Mouse (Mus musculus): ENCODE measurements around the gene Adamts17. TPM values are rescaled to one million over a fixed set of nuclear protein-coding genes. Genes with fewer than 3 reads are reported as not detected.

Gene Adamts17
- polyA plus RNA-seq (2017; shearing (Covaris generic)), result under 1 TPM in 1 of 2 experiments, not detected in 1; 0.80 TPM

GRCm38 (mm10) chr7:66839463-66840007 is at the start of gene Adamts17:
Adamts17 (plus strand) TSS chr7:66839735.

Other genes with a start within 250 kb of the Adamts17 start
- gene Asb7, start 150.1 kb upstream of the Adamts17 start, polyA plus RNA-seq (2017; shearing (Covaris generic)), result 1 to 10 TPM; 6.5 to 8.9 TPM
- gene Lins1, start 149.8 kb upstream of the Adamts17 start, polyA plus RNA-seq (2017; shearing (Covaris generic)), result 10 to 100 TPM in 1 of 2 experiments, 1 to 10 TPM in 1; 8.6 to 10.7 TPM
- gene Cers3, start 96.2 kb upstream of the Adamts17 start, polyA plus RNA-seq (2017; shearing (Covaris generic)), result not detected